Mouse (Mus musculus): ENCODE results near the gene Rpl3. TPM values are rescaled to one million over a fixed set of nuclear protein-coding genes. Genes with fewer than 3 reads are reported as not detected.

Rpl3 gene
- polyA plus RNA-seq, 1 experiment from 2014 or later: 450 TPM

GRCm38 (mm10) chr15:80061071-80061550 is 30.6 kb downstream of the Rpl3 start:
- Histone ChIP-seq H3K9ac (ENCODE audit: low read depth, low read length) (no peak overlapping the region), H3K9me3 (ENCODE audit: control insufficient read depth) (no peaks in the 10 kb centered on the region), H3K4me1 (replicated peaks; ENCODE audit: control insufficient read depth, insufficient read depth, low read length) (0 out of 2 replicates have a peak, but pooled peaks cover 2% of the 10 kb centered on the region), H3K4me3 (ENCODE audit: low read depth, low read length) (no peak overlapping the region), H3K27ac (ENCODE audit: low read depth, low read length) (no peak overlapping the region), H3K36me3 (ENCODE audit: control insufficient read depth, insufficient read depth) (no peaks in the 10 kb centered on the region), H3K27me3 (replicated peaks; ENCODE audit: control insufficient read depth, insufficient read depth, low read length) (no peaks in the 10 kb centered on the region), H3K4me2 (replicated peaks; ENCODE audit: low read depth) (no peak overlapping the region)
- 87% methylated on average over 4 of the region's 4 CpGs for WGBS
- no peak for ATAC-seq
- TF ChIP-seq CTCF (IDR thresholded peaks at IDR 0.05; ENCODE audit: low read depth): no peak

- Histone ChIP-seq H3K36me3 (ENCODE audit: control insufficient read depth, insufficient read depth) (no peaks in the 10 kb centered on the region), H3K4me1 (replicated peaks; ENCODE audit: control insufficient read depth, insufficient read depth, low read length) (0 out of 2 replicates have a peak, but pooled peaks cover 2% of the 10 kb centered on the region), H3K9ac (ENCODE audit: low read depth, low read length) (no peak overlapping the region), H3K27me3 (replicated peaks; ENCODE audit: control insufficient read depth, insufficient read depth, low read length) (no peaks in the 10 kb centered on the region), H3K27ac (ENCODE audit: low read depth, low read length) (no peak overlapping the region), H3K4me2 (replicated peaks; ENCODE audit: low read depth) (no peak overlapping the region), H3K9me3 (ENCODE audit: control insufficient read depth) (no peaks in the 10 kb centered on the region), H3K4me3 (ENCODE audit: low read depth, low read length) (no peak overlapping the region)
- ATAC-seq: no peak
- 91% methylated on average over 8 of the region's 8 CpGs for WGBS
- TF ChIP-seq CTCF (IDR thresholded peaks at IDR 0.05; ENCODE audit: low read depth): 0 out of 2 replicates have a peak, but pooled peaks have one; percentile 7
Observed at GRCm38 (mm10) chr15:80060356-80061070, 31.2 kb downstream of the Rpl3 start.

GRCm38 (mm10) chr15:80059606-80060005 is 32.1 kb downstream of the Rpl3 start:
- H3K36me3 ChIP-seq (ENCODE audit: control insufficient read depth, insufficient read depth): no peaks in the 10 kb centered on the region
- 39% methylated on average over 7 of the region's 7 CpGs for WGBS
- no peaks in the 10 kb centered on the region for H3K27me3 ChIP-seq (replicated peaks; ENCODE audit: control insufficient read depth, insufficient read depth, low read length)
- H3K4me3 ChIP-seq (ENCODE audit: low read depth, low read length): no peak overlapping the region
- H3K27ac ChIP-seq (ENCODE audit: low read depth, low read length): no peak overlapping the region
- no peak overlapping the region for H3K4me2 ChIP-seq (replicated peaks; ENCODE audit: low read depth)
- no peak overlapping the region for H3K9ac ChIP-seq (ENCODE audit: low read depth, low read length)
- no peaks in the 10 kb centered on the region for H3K9me3 ChIP-seq (ENCODE audit: control insufficient read depth)
- no peak for TF ChIP-seq CTCF (IDR thresholded peaks at IDR 0.05; ENCODE audit: low read depth)
- no peak for ATAC-seq
- H3K4me1 ChIP-seq (replicated peaks; ENCODE audit: control insufficient read depth, insufficient read depth, low read length): 0 out of 2 replicates have a peak, but pooled peaks cover 2% of the 10 kb centered on the region

- H3K9me3 ChIP-seq (ENCODE audit: control insufficient read depth): no peaks in the 10 kb centered on the region
- no peaks in the 10 kb centered on the region for H3K36me3 ChIP-seq (ENCODE audit: control insufficient read depth, insufficient read depth)
- no peaks in the 10 kb centered on the region for H3K27me3 ChIP-seq (replicated peaks; ENCODE audit: control insufficient read depth, insufficient read depth, low read length)
- H3K4me3 ChIP-seq (ENCODE audit: low read depth, low read length): no peak overlapping the region
- H3K4me1 ChIP-seq (replicated peaks; ENCODE audit: control insufficient read depth, insufficient read depth, low read length): 0 out of 2 replicates have a peak, but pooled peaks cover 2% of the 10 kb centered on the region
- ATAC-seq: no peak
- no peak overlapping the region for H3K9ac ChIP-seq (ENCODE audit: low read depth, low read length)
- TF ChIP-seq CTCF (IDR thresholded peaks at IDR 0.05; ENCODE audit: low read depth): no peak
- no peak overlapping the region for H3K27ac ChIP-seq (ENCODE audit: low read depth, low read length)
- WGBS: 89% methylated on average over 7 of the region's 7 CpGs
- no peak overlapping the region for H3K4me2 ChIP-seq (replicated peaks; ENCODE audit: low read depth)
Observed at GRCm38 (mm10) chr15:80058151-80058550, 33.5 kb downstream of the Rpl3 start.

GRCm38 (mm10) chr15:80054034-80054710 is 37.5 kb downstream of the Rpl3 start:
- Histone ChIP-seq H3K4me2 (replicated peaks; ENCODE audit: low read depth) (no peak overlapping the region), H3K9ac (ENCODE audit: low read depth, low read length) (no peak overlapping the region), H3K4me3 (ENCODE audit: low read depth, low read length) (no peak overlapping the region), H3K9me3 (ENCODE audit: control insufficient read depth) (no peaks in the 10 kb centered on the region), H3K27me3 (replicated peaks; ENCODE audit: control insufficient read depth, insufficient read depth, low read length) (no peaks in the 10 kb centered on the region), H3K4me1 (replicated peaks; ENCODE audit: control insufficient read depth, insufficient read depth, low read length) (no peaks in the 10 kb centered on the region), H3K27ac (ENCODE audit: low read depth, low read length) (no peak overlapping the region), H3K36me3 (ENCODE audit: control insufficient read depth, insufficient read depth) (no peaks in the 10 kb centered on the region)
- peak; percentile 25; the same call in 1 of the 2 replicates for ATAC-seq
- no peak for TF ChIP-seq CTCF (IDR thresholded peaks at IDR 0.05; ENCODE audit: low read depth)
- 58% methylated on average over 7 of the region's 7 CpGs for WGBS

GRCm38 (mm10) chr15:80053381-80054033 is 38.2 kb downstream of the Rpl3 start:
- Histone ChIP-seq H3K9ac (ENCODE audit: low read depth, low read length) (no peak overlapping the region), H3K4me2 (replicated peaks; ENCODE audit: low read depth) (no peak overlapping the region), H3K4me3 (ENCODE audit: low read depth, low read length) (no peak overlapping the region), H3K36me3 (ENCODE audit: control insufficient read depth, insufficient read depth) (no peaks in the 10 kb centered on the region), H3K27ac (ENCODE audit: low read depth, low read length) (no peak overlapping the region), H3K4me1 (replicated peaks; ENCODE audit: control insufficient read depth, insufficient read depth, low read length) (no peaks in the 10 kb centered on the region), H3K27me3 (replicated peaks; ENCODE audit: control insufficient read depth, insufficient read depth, low read length) (no peaks in the 10 kb centered on the region), H3K9me3 (ENCODE audit: control insufficient read depth) (no peaks in the 10 kb centered on the region)
- WGBS: 76% methylated on average over 8 of the region's 8 CpGs
- no peak for TF ChIP-seq CTCF (IDR thresholded peaks at IDR 0.05; ENCODE audit: low read depth)
- ATAC-seq: no peak
